In the genomic region with DNA sequence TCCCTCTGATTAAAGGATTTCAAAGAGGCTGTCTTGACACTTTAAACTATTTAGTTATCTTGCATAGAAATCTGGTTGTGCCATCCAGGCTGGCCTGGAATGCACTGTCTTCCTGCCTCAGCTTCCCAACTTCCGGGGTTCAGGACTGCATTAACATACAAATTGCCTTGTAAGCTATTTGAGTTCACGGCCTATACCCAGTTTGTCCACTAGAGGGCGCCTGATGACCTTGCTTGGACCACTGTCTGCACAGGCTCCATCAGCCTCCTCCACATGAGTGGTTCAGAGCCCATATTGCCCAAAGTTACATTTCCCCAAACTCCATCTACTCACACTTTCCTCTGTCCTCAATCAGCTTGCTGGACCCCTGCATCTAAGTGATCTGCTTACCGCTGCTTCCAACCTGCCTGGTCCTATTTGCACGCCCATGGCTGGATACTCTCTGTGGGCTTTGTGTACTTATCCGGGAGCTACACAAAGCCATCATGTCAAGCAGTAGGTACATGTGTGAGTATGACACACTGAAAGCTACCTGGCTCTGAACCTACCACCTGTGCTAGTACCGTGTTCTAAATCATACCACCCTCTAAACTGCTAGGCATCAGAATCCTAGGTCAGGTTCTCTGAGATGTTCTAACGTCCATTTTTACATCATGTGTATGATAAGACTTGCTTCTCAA, we compare ENCODE assay signal across 8 mouse cellular contexts. TPM values are rescaled to one million over a fixed set of nuclear protein-coding genes. Genes with fewer than 3 reads are reported as not detected.
DNase-seq lines count a peak whose midpoint lies in the region; ATAC-seq and TF ChIP-seq lines count a peak whose summit lies in the region.

No protein-coding gene starts in this region.

- no peak overlapping the region for H3K4me3 ChIP-seq in bone marrow macrophage, adult 2 months (ENCODE audit: insufficient read depth, low read length)
- H3K4me3 ChIP-seq in embryonic fibroblast, embryonic 13.5 days (ENCODE audit: insufficient read depth, low read length), result no peak overlapping the region
- H3K4me3 ChIP-seq in heart, embryonic 12.5 days, result no peak overlapping the region
- no peak overlapping the region for H3K4me3 ChIP-seq in kidney, embryonic 15.5 days (replicated peaks)
- H3K4me3 ChIP-seq in liver, adult 2 months (ENCODE audit: insufficient read depth, low read depth, low read length), result no peak overlapping the region

- TF ChIP-seq POLR2A in bone marrow macrophage, adult 2 months (IDR thresholded peaks at IDR 0.05; ENCODE audit: borderline replicate concordance, low read depth, low read length), result no peak
- no peak for TF ChIP-seq POLR2A in embryonic fibroblast, embryonic 13.5 days (IDR thresholded peaks at IDR 0.05; ENCODE audit: low read depth, low read length)
- no peak for TF ChIP-seq POLR2A in liver, adult 2 months (IDR thresholded peaks at IDR 0.05; ENCODE audit: extremely low read depth, insufficient read depth, low read length)

- no peaks in the 10 kb centered on the region for H3K4me1 ChIP-seq in bone marrow macrophage, adult 2 months (ENCODE audit: control insufficient read depth, insufficient read depth, low read length)
- H3K4me1 ChIP-seq in embryonic fibroblast, embryonic 13.5 days (ENCODE audit: control insufficient read depth, insufficient read depth, low read length), result peaks cover 27% of the 10 kb centered on the region
- H3K4me1 ChIP-seq in heart, embryonic 12.5 days (replicated peaks), result peaks cover 52% of the 10 kb centered on the region
- H3K4me1 ChIP-seq in kidney, embryonic 15.5 days, result 0 out of 2 replicates have a peak, but pooled peaks cover 6% of the 10 kb centered on the region
- no peaks in the 10 kb centered on the region for H3K4me1 ChIP-seq in liver, adult 2 months (ENCODE audit: control insufficient read depth, insufficient read depth, low read length)

- no peak overlapping the region for H3K4me2 ChIP-seq in heart, embryonic 12.5 days
- H3K4me2 ChIP-seq in kidney, embryonic 15.5 days, result no peak overlapping the region

- no peak overlapping the region for H3K27ac ChIP-seq in bone marrow macrophage, adult 2 months (ENCODE audit: insufficient read depth, low read depth, low read length)
- H3K27ac ChIP-seq in embryonic fibroblast, embryonic 13.5 days (ENCODE audit: insufficient read depth, low read length), result 0 out of 2 replicates have a peak overlapping the region, but pooled peaks have one; percentile 83
- no peak overlapping the region for H3K27ac ChIP-seq in heart, embryonic 12.5 days (ENCODE audit: poor library complexity, severe bottlenecking)
- no peak overlapping the region for H3K27ac ChIP-seq in kidney, embryonic 15.5 days
- no peak overlapping the region for H3K27ac ChIP-seq in liver, adult 2 months (replicated peaks; ENCODE audit: insufficient read depth, low read depth, low read length)

- H3K9ac ChIP-seq in heart, embryonic 12.5 days, result no peak overlapping the region
- H3K9ac ChIP-seq in kidney, embryonic 15.5 days, result no peak overlapping the region
- H3K9ac ChIP-seq in liver, adult 2 months (ENCODE audit: low read depth, low read length), result no peak overlapping the region

- WGBS in heart, embryonic 12.5 days, result 49% methylated on average over 8 of the region's 8 CpGs
- WGBS in kidney, embryonic 15.5 days, result 52% methylated on average over 8 of the region's 8 CpGs
- WGBS in liver, adult 2 months, result 53% methylated on average over 8 of the region's 8 CpGs

- H3K9me3 ChIP-seq in heart, embryonic 12.5 days (replicated peaks), result no peaks in the 10 kb centered on the region
- no peaks in the 10 kb centered on the region for H3K9me3 ChIP-seq in kidney, embryonic 15.5 days (replicated peaks)

- peak; percentile 81 for DNase-seq in CD4-positive helper T cell, adult 2 months (ENCODE audit: low read depth, low spot score)
- peak; percentile 65 for DNase-seq in liver, adult 2 months (ENCODE audit: extremely low read depth, low read depth, low spot score)
- DNase-seq in natural killer cell, adult 2 months (ENCODE audit: low spot score in 2 of 2), result peak; percentile 80 to 81
- peak; percentile 91 for DNase-seq in splenic B cell, adult 2 months (ENCODE audit: low read depth, low spot score)

- peaks cover 80% of the 10 kb centered on the region for H3K36me3 ChIP-seq in heart, embryonic 12.5 days
- peaks cover 41% of the 10 kb centered on the region for H3K36me3 ChIP-seq in kidney, embryonic 15.5 days
- no peaks in the 10 kb centered on the region for H3K36me3 ChIP-seq in liver, adult 2 months (ENCODE audit: control insufficient read depth, insufficient read depth, low read length)
- no peaks in the 10 kb centered on the region for H3K36me3 ChIP-seq in splenic B cell, adult 2 months (ENCODE audit: control insufficient read depth, insufficient read depth, low read length, poor library complexity, severe bottlenecking)

- peak; percentile 98 for TF ChIP-seq CTCF in bone marrow macrophage, adult 2 months (IDR thresholded peaks at IDR 0.05; ENCODE audit: low read depth, low read length)
- peak; percentile 87 for TF ChIP-seq CTCF in embryonic fibroblast, embryonic 13.5 days (IDR thresholded peaks at IDR 0.05; ENCODE audit: borderline replicate concordance, insufficient read depth, low read length)
- peak; percentile 92 for TF ChIP-seq CTCF in liver, adult 2 months (IDR thresholded peaks at IDR 0.05; ENCODE audit: low read depth, low read length)

- no peaks in the 10 kb centered on the region for H3K79me2 ChIP-seq in liver, adult 2 months (ENCODE audit: control insufficient read depth, insufficient read depth, low read length)

- no peaks in the 10 kb centered on the region for H3K27me3 ChIP-seq in heart, embryonic 12.5 days (replicated peaks)
- H3K27me3 ChIP-seq in kidney, embryonic 15.5 days, result no peaks in the 10 kb centered on the region
- no peaks in the 10 kb centered on the region for H3K27me3 ChIP-seq in liver, adult 2 months (ENCODE audit: control insufficient read depth, insufficient read depth, low read length)
- no peaks in the 10 kb centered on the region for H3K27me3 ChIP-seq in splenic B cell, adult 2 months (ENCODE audit: control insufficient read depth, insufficient read depth, low read length, poor library complexity, severe bottlenecking)

- ATAC-seq in heart, embryonic 12.5 days (ENCODE audit: insufficient number of reproducible peaks, low FRiP score), result peak; percentile 41; the same call in 1 of the 2 replicates
- peak; percentile 75 for ATAC-seq in kidney, embryonic 15.5 days (replicated peaks; ENCODE audit: low FRiP score)

RNA-seq across cellular contexts. Expression of gene AI597479, which starts 41.2 kb away (rescaled TPM):
- 7.2 and 10.2 TPM in 2 replicates for polyA plus RNA-seq in bone marrow macrophage, adult 2 months (2012; ENCODE audit: insufficient read depth, insufficient read length, missing spikeins)
- 16.7 and 18.9 TPM in 2 replicates for polyA plus RNA-seq in embryonic fibroblast, embryonic 13.5 days (2011; ENCODE audit: insufficient read length, low read depth, missing spikeins)
- 25.7 and 27.8 TPM in 2 replicates for polyA plus RNA-seq in heart, embryonic 12.5 days (2016; fragmentation: Nextera tagmentation; extraction: Ambion mirVana)
- 31.0 and 31.7 TPM in 2 replicates for polyA plus RNA-seq in kidney, embryonic 15.5 days (2015; fragmentation: Nextera tagmentation; extraction: Ambion mirVana)
- 7.9 and 8.0 TPM in 2 replicates for total RNA-seq in liver, adult 2 months (2014; rRNA removed)
- 2.6 and 2.8 TPM in 2 replicates for polyA plus RNA-seq in liver, adult 2 months (2012; rRNA removed)

RNA-seq across cellular contexts. Expression of gene Tgfbrap1, which starts 41.3 kb away (rescaled TPM):
- 27.3 and 28.4 TPM in 2 replicates for polyA plus RNA-seq in bone marrow macrophage, adult 2 months (2012; ENCODE audit: insufficient read depth, insufficient read length, missing spikeins)
- polyA plus RNA-seq in embryonic fibroblast, embryonic 13.5 days (2011; ENCODE audit: insufficient read length, low read depth, missing spikeins), result 15.1 and 15.5 TPM in 2 replicates
- 9.6 and 10.6 TPM in 2 replicates for polyA plus RNA-seq in heart, embryonic 12.5 days (2016; fragmentation: Nextera tagmentation; extraction: Ambion mirVana)
- polyA plus RNA-seq in kidney, embryonic 15.5 days (2015; fragmentation: Nextera tagmentation; extraction: Ambion mirVana), result 11.0 and 11.5 TPM in 2 replicates
- 11.0 and 14.2 TPM in 2 replicates for total RNA-seq in liver, adult 2 months (2014; rRNA removed)
- polyA plus RNA-seq in liver, adult 2 months (2012; rRNA removed), result 15.8 and 17.2 TPM in 2 replicates

RNA-seq across cellular contexts. Expression of gene Fhl2, which starts 57.1 kb away (rescaled TPM):
- polyA plus RNA-seq in bone marrow macrophage, adult 2 months (2012; ENCODE audit: insufficient read depth, insufficient read length, missing spikeins), result 0.39 and 0.85 TPM in 2 replicates
- polyA plus RNA-seq in embryonic fibroblast, embryonic 13.5 days (2011; ENCODE audit: insufficient read length, low read depth, missing spikeins), result 92.1 and 137 TPM in 2 replicates
- 203 and 205 TPM in 2 replicates for polyA plus RNA-seq in heart, embryonic 12.5 days (2016; fragmentation: Nextera tagmentation; extraction: Ambion mirVana)
- polyA plus RNA-seq in kidney, embryonic 15.5 days (2015; fragmentation: Nextera tagmentation; extraction: Ambion mirVana), result 90.7 and 92.4 TPM in 2 replicates
- total RNA-seq in liver, adult 2 months (2014; rRNA removed), result 0.28 and 0.47 TPM in 2 replicates
- polyA plus RNA-seq in liver, adult 2 months (2012; rRNA removed), result 0.39 and 0.71 TPM in 2 replicates

Comparison
In these comparisons a context has a peak if more than half of its experiments do, and no peak if none do; other contexts are left out.
1. RNA of gene Fhl2, which starts 57.1 kb away (polyA plus RNA-seq): 203 to 205 TPM in heart, embryonic 12.5 days, 90.7 to 92.4 TPM in kidney, embryonic 15.5 days and 92.1 to 137 TPM in embryonic fibroblast, embryonic 13.5 days; 0.39 to 0.71 TPM in liver, adult 2 months and 0.39 to 0.85 TPM in bone marrow macrophage, adult 2 months; every median in the first group is over 10 times any median in the second.
2. Peak in every context shown above with its lines, with median percentiles within 50 percentile points of each other: DNase-seq and CTCF ChIP-seq.